Mouse (Mus musculus): Measurements from ENCODE around the gene Trpc7. TPM values are rescaled to one million over a fixed set of nuclear protein-coding genes. Genes with fewer than 3 reads are reported as not detected.

Gene Trpc7
- polyA plus RNA-seq (2017; shearing (Covaris generic)): not detected

GRCm38 (mm10) chr13:56895893-56896292 is at the start of gene Trpc7:
Trpc7 (minus strand) TSS chr13:56895993.

DNA sequence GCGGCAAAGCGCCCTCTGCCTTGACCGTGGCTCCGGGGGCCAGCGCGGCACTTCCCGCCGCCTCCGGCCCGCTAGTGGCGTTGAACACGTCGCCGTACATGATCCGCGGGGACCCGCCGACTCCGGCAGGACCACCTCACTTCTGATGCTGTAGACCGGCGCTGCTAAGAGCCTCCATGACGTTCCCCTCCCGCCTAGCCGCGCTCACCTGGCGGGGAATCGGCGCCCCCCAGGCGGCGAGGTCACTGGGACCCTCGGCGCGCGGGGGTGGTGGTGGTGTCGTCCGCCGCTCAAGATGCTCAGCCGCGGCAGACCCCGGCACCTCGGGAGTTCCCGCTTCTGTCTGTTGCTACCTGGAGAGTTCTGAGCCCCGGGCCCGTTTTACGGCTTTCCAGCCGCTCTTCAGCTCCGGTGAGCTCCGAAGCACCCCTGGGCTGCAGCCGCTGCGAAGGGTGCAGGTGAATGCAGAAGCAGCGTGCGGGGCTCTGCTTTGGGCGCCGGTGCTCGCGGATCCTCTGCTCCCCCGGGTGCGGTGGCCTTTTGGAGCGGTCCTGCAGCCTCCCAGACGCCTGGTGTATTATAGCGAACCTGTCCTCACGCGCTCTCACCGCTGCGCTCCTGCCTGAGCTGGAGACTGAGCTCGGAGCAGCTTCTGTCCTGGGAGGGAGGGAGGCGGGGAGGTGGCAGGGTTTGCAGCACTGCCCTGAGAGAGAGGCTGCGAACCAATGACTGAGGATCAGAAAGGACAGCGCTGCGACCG is 142.4 kb downstream of the Trpc7 start, which contains the start of gene Gm45623:
Gene Gm45623 (minus strand): TSS at position 636 of the 760 bp plus-strand sequence.

Other genes with a start within 250 kb of the Trpc7 start
- 10 to 100 TPM; 13.5 to 13.7 TPM for gene Smad5, start 193.0 kb downstream of the Trpc7 start, polyA plus RNA-seq (2017; shearing (Covaris generic))
- gene Gm45623, start 142.2 kb downstream of the Trpc7 start, polyA plus RNA-seq (2017; shearing (Covaris generic)): not detected